Mouse (Mus musculus): ENCODE measurements around the gene Sars2.
"Not testable (repeated sequence)": the region's sequence is repeated elsewhere in the genome, so short reads cannot be mapped to it uniquely, and the experiment has no call there.

Gene Sars2

DNA sequence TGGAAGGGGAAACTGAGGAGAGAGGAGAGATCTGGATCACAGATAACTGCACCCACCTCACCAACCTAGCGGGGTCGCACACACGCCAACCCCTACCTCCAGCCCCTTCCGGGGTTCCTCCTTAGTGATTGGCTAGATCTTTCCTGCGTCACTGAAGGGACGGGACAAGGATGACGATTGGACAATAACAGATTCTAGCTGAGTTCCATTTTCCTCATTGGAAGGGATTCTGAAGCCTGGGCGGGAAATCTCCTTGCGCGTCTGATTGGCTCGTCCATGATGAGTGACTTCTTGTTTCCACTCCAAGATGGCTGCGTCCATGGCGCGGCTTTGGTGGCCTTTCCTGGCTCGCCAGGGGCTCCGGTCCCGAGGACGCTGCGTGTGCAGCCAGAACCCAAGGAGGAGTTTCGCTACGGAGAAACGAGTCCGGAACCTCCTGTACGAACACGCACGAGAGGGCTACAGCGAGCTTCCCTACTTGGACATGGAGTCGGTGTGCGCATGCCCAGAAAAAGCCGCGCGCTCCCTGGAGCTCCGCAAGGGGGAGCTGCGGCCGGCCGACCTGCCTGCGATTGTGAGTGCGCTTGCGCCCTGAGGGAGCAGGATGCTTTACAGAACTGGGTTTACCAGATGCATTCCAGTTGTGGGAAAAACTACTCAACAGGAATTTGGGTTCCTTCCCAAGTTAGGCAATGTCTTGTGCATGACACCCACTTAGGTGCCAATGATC lies at the start of gene Sars2, which contains the start of gene Mrps12:
TSS of gene Sars2 (plus strand) at position 284 of the 730 bp plus-strand sequence.
TSS of gene Mrps12 (minus strand) at position 112 of the 730 bp plus-strand sequence.
- DNase-seq, result peak; percentile 96

DNA sequence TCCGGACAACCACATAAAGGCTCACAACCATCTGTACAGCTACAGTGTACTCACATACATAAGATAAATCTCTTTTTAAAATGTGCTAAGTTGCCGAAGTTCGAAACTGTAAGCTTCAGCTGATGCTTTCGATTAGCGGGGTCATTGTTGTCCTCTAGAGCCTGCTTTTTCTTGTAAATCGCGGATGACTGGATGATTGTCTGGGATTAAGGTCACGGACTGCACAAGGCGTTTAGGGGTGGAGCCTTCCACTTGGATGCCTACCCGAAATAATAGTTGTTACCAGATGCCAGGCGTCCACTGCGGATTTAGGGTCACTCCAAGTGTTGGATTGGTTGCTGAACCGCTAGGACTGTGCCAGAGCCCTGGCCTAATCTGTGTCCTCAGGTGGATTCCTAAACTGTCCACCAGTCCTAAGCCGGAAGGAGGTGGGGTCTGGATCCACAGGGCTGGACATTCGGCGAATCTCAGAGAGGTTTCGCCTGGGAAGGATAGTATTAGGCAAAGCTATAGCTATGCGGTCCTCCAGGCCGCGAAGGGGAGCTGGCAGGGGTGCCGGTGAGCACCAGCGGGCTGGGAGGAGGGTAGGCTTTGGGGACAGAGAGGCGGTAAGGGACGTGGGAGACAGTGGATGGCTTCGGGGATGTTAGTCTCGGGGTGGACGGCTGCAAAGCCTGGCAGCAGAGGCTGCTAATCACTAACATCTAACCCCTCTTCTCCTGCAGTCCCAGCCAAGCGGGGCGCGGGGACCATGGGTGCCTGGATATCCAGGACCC lies 49.1 kb upstream of the Sars2 start, which contains the start of gene Fbxo27:
TSS of gene Fbxo27 (plus strand) at position 305 of the 776 bp plus-strand sequence.
- peak; percentile 36 for DNase-seq

DNA sequence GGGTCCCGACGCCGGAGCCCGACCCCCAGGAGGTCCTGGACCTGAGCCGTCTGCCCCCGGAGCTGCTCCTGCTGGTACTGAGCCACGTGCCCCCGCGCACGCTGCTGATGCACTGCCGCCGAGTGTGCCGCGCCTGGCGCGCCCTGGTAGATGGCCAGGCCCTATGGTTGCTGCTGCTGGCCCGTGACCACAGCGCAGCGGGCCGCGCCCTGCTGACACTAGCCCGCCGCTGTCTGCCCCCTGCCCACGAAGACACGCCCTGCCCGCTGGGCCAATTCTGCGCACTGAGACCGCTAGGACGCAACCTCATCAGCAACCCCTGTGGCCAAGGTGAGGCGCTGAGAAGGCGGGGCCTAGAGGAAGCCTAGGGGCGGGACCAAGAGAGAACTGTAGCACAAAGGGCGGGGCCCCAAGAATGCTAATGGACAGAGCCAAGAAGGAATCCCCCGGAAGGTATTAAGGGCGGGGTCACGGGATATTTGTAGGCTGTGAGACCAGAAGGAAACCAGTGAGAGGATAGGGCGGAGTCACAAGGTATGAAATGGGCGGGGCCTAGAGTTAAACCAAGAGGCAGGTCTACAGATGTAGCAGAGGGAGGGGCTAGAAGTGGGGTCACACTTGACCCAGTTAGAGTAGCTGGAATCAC lies 48.3 kb upstream of the Sars2 start:
- DNase-seq, result peak; percentile 91

DNA sequence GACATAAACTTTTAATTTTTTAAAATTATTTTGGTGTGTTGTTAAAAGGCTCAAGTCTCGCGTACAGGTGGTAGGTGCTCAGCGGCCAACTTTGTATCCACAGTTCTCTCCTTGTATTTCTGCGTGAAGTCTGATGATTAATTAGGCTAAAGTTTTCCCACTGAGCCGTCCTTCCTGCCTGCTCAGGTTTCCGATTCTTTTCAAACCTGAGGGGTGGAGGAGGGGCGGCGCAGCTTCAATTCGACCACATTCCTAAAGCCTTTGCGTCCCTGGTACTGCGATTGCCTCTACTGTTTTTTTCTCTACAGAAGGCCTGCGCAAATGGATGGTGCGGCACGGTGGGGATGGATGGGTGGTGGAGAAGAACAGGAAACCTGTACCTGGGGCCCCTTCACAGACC lies 47.4 kb upstream of the Sars2 start:
- no peak for DNase-seq

DNA sequence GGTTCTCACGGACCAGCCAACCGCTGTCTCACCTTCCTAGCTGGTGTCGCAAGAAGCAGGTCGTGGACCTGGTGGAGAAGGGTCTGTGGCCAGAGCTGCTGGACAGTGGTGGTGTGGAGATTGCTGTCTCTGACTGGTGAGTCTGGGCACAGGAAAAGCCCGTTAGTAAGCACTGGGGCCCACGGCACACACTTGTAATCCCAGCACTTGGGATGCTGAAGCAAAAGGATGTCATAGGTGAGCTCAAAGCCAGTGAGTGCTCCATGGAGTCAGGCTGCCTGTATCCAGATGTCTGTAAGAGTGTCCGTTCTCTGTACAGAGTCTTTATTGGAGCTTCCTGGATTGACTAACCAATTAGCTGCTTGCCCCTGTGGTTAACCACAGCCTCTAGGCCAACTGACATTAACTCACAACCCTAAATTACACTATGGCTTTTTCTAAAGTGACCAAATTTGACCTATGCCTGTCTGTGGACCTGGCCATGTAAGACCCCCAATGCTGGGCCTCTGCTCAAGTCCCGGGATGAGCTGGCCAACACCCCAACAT lies 46.8 kb upstream of the Sars2 start:
- no peak for DNase-seq

DNA sequence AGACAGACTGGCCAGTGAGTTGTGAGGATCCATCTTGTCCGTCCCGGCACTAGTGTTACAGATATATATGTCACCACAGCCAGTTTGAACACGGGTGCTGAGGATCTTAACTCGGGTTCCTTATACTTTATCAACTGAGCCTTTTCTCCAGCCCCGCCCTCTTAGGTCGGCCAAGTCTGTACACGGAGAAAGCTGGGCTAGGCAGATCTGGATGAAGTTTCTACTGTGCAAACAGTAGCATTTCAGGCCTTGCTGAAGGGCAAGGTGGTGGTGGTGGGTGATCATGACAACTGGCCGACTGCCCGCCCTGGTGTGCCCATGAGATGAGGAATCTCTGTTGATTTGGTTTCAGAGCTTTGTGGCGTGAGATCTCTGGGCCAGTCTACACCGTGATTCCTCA lies 44.5 kb upstream of the Sars2 start:
- DNase-seq, result no peak

DNA sequence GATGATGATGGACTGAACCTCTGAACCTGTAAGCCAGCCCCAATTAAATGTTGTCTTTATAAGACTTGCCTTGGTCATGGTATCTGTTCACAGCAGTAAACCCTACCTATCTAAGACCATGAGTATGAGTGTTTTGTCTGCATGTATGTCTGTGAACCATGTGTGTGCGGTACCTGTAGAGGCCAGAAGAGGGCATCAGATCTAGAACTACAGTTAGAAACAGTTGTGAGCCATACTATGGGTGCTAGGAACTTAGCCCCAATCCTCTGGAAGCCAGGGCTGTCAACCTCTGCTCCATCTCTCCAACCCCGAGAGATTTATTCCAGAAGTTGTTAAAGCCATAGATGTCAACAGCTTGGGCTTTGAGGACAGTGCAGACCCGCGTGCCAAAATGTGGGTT lies 41.5 kb upstream of the Sars2 start:
- no peak for DNase-seq

DNA sequence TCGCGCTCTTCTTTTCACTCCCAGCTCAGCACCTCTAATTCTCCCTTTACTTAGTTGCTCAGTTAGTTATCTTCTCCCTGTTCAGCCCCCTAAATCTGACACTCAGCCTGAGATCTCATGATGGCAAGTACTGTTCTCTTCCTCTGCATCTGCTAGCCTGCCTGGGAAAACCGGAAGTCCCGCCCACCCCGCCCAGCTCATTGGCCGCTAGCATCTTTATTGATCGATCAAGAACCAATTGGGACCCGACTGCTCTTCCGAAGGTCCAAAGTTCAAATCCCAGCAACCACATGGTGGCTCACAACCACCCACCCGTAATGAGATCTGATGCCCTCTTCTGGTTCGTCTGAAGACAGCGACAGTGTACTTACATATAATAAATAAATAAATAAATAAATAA lies 40.5 kb upstream of the Sars2 start:
- not testable (repeated sequence) for DNase-seq

DNA sequence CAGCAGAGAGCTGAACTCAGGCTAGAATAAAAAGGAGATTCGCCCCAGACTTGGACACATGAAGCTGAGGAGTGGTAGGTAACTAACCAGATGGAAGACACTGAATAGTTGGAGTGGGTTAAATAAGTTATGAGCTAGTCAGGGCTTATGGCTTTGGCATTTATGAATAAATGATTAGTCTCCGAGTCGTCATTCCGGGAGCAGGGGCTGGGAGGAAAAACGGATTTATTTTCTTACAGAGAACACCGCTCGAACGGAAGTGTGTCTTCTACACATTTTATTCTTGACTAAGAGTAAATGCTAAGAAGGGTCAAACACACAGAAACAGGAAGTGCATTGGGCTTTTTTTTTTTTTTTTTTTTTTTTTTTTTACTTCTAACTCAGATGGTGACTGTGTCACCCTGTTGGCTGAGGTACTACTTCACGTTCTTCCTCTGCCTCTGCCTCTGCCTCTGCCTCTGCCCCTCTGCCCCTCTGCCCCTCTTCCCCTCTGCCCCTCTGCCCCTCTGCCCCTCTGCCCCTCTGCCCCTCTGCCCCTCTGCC lies 39.1 kb upstream of the Sars2 start:
- DNase-seq, result no peak

DNA sequence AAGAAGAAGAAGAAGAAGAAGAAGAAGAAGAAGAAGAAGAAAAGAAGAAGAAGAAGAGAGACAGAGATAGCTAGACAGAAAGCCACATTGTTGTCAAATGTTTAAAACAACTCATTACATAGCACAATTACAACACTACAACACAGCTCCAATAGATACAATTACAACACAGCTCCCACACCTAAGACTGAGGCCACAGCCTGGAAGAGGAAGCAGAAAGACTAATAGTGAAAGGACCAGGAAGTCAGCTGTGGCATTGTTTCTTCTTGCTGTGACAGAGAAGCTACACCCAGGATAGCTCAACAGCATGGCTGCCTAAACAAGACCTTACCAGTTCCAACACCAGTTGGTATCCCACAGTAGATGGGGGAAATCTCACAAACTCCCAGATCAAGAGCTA lies 32.3 kb upstream of the Sars2 start:
- DNase-seq, result no peak

DNA sequence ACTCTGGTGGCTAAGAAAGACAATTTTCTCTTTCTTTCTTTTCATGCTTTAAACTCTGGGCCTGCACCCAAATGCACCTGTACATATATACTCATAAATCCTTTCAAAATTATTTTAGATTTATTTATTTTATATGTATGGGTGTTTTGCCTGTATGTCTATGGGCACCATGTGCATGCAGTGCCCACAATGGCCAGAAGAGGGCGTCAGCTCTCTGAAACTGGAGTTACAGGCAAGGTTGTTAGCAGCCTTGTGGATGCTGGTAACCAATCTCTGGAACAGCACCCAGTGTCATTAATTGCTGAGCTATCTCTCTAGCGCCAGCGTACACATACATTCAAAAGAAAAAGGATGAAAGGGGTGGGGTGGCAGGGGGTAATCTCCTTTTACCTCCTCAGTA lies 30.8 kb upstream of the Sars2 start:
- DNase-seq, result no peak

DNA sequence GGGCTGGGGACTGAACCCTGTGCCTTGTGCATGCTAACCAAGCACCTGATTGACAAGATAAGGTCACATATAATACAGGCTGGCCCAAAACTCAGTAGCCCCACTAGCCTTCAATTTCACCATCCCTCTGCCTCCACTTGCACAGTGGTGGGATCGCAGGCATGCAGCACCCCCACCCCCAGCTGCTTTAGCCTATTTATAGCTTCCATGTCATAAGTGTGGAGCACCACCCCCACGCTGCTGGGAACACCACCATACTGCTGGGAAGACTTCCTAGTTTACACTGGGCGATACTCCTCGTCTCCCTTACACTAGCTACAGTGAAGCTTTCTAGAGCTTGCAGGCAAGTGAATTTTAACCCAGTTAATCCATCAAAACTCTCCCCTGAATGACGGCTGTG lies 27.1 kb upstream of the Sars2 start:
- DNase-seq, result no peak

DNA sequence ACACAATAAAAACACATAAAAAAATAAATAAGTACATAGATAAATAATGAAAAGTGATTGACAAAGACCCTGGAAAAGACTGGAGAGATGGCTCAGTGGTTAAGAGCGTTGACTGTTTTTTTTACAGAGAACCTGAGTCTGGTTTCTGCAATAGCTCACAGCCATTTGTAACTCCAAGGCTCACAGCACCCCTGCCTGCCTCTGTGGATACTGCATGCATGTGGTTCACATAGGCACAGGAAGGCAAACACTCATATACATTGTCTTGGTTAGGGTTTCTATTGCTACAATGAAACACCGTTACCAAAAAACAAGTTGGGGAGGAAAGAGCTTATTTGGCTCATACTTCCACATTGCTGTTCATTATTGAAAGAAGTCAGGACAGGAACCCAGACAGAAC lies 26.2 kb upstream of the Sars2 start:
- no peak for DNase-seq

DNA sequence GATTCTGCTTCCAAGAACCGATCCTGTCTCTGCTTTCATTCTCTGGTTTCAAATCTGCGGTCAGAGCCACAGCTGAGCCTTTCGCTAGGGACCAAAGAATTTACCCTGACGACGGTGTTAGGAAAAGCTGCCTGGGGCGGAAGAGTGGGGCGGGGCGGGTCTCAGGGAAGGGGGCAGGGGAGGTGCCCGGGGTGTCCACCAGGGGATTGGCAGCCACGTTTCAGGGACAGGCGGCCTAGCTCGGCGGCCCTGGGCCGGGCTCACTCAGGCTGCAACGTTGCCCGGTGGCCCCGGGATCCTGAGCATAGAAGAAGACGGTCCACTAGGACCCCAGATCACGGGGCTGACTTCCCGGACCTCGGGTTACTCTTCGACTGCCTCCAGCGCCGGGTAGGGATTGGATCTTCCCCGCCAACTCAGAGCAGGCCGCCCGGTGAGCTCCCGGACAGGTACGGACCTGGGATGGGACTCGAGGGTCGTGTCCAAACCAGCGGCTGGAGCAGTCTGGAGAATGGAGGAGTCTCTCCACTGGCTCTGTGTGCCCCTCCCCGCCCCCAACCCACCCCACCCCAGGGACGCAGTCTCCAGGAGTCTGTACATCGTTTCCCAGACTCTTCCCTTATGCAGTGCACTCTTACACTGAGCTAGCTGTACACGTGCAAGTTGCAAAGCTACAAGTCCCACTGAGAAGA lies 25.1 kb upstream of the Sars2 start, which contains the start of gene Fbxo17:
TSS of gene Fbxo17 (plus strand) at position 215 of the 692 bp plus-strand sequence.
- DNase-seq, result peak; percentile 77

DNA sequence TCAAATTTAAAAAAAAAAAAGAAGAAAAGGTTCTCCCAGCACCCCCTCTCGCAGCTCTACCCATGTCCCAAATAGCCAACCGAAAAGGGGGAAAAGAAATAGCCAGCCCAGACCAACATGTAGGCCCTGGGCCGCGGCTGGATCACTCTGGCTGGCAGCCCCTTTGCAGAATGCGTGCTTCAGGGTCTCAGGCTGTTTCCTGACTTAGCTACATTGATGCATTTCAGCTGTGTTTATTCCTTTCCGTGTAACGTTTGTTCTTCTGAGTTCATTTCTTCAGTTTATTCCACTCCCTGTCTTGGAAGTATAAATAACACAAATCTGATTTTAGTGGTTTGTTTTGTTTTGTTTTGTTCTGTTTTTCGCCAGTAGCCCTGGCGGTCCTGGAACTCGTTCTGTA lies 24.1 kb upstream of the Sars2 start:
- DNase-seq, result no peak

DNA sequence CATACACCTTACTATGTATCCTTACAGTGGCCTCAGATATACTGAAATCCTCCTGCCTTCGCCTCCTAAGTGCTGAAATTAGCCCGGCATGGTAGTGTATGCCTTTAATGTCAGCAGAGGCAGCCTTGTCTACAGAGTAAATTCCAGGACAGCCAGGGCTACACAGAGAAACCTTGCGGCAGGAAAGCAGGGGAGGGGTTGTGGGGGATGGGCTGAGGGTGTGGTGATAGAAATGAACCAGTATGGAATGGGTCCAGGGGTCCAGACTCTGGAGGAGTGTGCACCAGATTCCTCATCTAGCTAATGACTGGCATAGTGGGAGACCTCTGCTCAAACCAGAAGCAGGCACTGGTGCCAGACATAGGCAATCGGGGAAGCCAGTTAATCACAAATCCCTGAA lies 22.6 kb upstream of the Sars2 start:
- no peak for DNase-seq

DNA sequence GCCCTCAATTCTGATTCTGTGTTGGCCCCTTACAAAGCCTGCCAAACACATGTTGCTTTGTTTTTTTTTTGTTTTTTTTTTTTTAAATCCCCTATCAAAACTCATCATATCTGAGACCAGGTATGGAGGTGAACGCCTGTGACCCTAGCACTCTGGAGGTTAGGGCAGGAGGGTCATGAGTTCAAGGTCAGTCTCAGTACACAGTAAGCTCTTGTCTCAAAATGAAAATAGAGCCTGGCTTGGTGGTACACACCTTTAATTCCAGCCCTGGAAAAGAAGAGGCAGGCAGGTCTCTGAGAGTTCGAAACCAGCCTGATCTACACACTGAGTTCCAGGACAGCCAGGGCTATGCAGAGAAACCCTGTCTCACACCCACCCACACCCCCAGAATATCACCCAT lies 22.1 kb upstream of the Sars2 start:
- DNase-seq, result no peak

DNA sequence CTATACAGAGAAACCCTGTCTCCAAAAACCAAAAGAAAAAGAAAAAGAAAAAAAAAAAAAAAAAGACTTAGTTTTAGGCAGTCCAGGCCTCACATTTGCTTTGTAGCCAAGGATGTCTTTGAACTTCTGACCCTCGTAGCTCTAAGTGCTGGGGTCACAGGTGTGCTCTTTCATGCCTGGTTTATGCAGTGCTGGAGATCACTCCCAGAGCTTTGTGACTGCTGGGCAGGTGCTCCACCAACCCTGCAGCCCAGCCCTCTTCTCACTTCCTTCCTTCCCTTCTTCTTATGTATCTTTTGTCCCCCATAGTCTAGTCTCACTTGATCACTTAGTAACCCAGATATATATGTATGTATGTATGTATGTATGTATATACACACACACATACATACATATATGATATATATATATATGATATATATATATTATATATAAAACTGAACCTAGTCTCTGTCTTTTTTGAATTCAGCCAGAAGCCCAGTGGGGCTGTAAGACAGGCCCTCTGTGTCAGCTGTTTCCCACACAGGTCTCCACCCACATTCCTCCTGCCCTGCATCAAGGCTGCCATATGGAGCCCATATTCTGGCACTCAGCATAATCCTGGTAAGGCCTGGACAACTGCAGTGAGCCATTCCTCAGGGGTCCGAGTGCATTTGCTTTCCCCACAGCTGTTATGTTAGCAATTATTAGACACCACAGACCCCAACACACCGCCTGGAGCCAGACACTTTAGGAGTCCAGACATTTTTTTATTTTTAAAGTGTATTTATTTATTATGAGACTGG lies 20.8 kb upstream of the Sars2 start:
- DNase-seq, result peak; percentile 42

DNA sequence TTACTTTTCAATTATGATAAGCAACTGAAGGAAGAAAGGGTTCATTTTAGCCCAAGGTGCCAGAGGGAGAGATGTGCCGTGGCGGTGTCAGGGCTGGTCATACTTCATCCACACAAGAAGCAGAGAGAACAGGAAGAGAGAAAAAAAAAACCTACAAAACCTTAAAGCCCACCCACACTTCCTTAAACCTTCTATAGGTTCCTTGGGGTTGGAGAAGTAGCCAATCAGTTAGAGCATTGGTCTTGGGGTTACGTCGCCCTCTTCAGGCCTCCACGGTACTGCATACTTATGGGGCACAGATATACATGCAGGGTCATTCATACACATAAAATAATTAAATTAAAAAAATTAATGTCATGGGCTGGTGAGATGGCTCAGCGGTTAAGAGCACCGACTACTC lies 19.7 kb upstream of the Sars2 start:
- DNase-seq, result no peak

DNA sequence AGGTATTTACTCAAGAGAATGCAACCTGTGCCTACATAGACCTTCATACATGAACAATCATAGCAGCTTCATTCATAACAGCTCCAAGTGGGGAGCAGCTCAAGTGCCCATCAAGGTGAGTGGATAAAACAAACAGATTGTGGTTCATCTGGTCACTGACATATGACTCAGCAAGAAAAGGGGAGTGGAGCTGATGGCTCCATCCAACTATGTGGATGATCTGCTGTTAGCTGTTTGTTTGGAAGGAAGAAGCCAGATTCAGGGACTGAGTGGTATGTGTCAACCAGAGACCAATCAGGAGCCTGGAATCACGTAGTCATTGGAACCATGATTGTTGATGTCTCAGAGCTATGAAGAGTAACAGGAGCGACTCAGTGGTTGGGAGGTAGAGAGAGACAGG lies 17.2 kb upstream of the Sars2 start:
- no peak for DNase-seq

DNA sequence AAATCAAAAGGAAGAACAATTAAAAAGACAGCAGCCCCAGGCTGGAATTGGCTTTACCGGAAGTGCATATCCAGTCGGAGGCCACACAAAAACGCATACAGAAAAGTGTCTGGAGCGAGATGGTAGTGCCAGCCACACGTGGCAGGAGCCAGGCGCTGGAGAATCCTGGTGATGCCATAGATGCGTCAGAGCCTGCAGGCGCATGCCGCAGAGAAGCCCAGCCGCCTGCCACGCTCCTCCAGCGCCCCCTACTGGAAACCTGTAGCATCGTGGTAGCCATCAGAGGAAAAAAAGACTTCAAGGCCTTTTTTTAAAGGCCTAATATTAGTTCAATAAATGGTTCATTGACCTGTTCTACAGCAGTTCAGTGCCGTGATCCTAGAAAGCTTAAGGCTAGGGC lies 15.2 kb upstream of the Sars2 start:
- peak; percentile 87 for DNase-seq

Data from lung, postnatal 10 days (tissue).